Comparison of ENCODE assay signal across 8 mouse cellular contexts in genomic region chr17:7074494-7074893, GRCm38 (mm10). TPM values are rescaled to one million over a fixed set of nuclear protein-coding genes. Genes with fewer than 3 reads are reported as not detected.
DNase-seq lines count a peak whose midpoint lies in the region; ATAC-seq and TF ChIP-seq lines count a peak whose summit lies in the region.
"Not testable (repeated sequence)": the region's sequence is repeated elsewhere in the genome, so short reads cannot be mapped to it uniquely, and the experiment has no call there.

No protein-coding gene starts in this region.

- peak; percentile 36 for DNase-seq in R1 (ENCODE audit: low read depth, low spot score)
- peak; percentile 38 for DNase-seq in cerebellum, adult 9-11 months
- DNase-seq in forebrain, postnatal 0 days = peak; percentile 45
- peak; percentile 51 to 65 for DNase-seq in kidney, postnatal 4 days
- DNase-seq in lung, postnatal 0 days (ENCODE audit: low spot score) = peak; percentile 31
- DNase-seq in thymus, postnatal 4 days = peak; percentile 68

- H3K4me1 ChIP-seq in forebrain, postnatal 0 days (ENCODE audit: insufficient read depth); hindbrain, embryonic 12.5 days; lung, postnatal 0 days (ENCODE audit: insufficient read depth, low read depth, low read length); neural tube, embryonic 13.5 days (replicated peaks): not testable (repeated sequence)

- not testable (repeated sequence) for H3K9ac ChIP-seq in forebrain, postnatal 0 days; hindbrain, embryonic 12.5 days; lung, postnatal 0 days (replicated peaks; ENCODE audit: low read depth); neural tube, embryonic 13.5 days

- ATAC-seq in forebrain, postnatal 0 days = peak; percentile 58; the same call in 1 of the 2 replicates
- peak; percentile 55 for ATAC-seq in hindbrain, embryonic 12.5 days (ENCODE audit: low FRiP score)
- peak; percentile 68 for ATAC-seq in lung, postnatal 0 days
- peak; percentile 60 for ATAC-seq in neural tube, embryonic 13.5 days (ENCODE audit: low read depth)

- peak; percentile 73 for TF ChIP-seq CTCF in forebrain, postnatal 0 days (IDR thresholded peaks at IDR 0.05; ENCODE audit: low read depth)
- peak; percentile 69 for TF ChIP-seq CTCF in lung, postnatal 0 days (IDR thresholded peaks at IDR 0.05)

- not testable (repeated sequence) for TF ChIP-seq EP300 in lung, postnatal 0 days (IDR thresholded peaks at IDR 0.05)

- H3K4me3 ChIP-seq in forebrain, postnatal 0 days (ENCODE audit: low read depth, low read length); hindbrain, embryonic 12.5 days; lung, postnatal 0 days (ENCODE audit: low read depth, low read length); neural tube, embryonic 13.5 days: not testable (repeated sequence)

- H3K27ac ChIP-seq in forebrain, postnatal 0 days (ENCODE audit: low read depth, low read length); hindbrain, embryonic 12.5 days; lung, postnatal 0 days (ENCODE audit: low read length); neural tube, embryonic 13.5 days (replicated peaks): not testable (repeated sequence)

- H3K4me2 ChIP-seq in forebrain, postnatal 0 days (ENCODE audit: low read depth); hindbrain, embryonic 12.5 days (replicated peaks); lung, postnatal 0 days (replicated peaks; ENCODE audit: low read depth, low read length); neural tube, embryonic 13.5 days: not testable (repeated sequence)

- not testable (repeated sequence) for H3K27me3 ChIP-seq in forebrain, postnatal 0 days (ENCODE audit: insufficient read depth, low read length); hindbrain, embryonic 12.5 days; lung, postnatal 0 days (replicated peaks; ENCODE audit: insufficient read depth, low read length); neural tube, embryonic 13.5 days

- not testable (repeated sequence) for H3K36me3 ChIP-seq in forebrain, postnatal 0 days (ENCODE audit: insufficient read depth); hindbrain, embryonic 12.5 days; lung, postnatal 0 days (ENCODE audit: insufficient read depth, low read length); neural tube, embryonic 13.5 days

- 34% methylated on average over 3 of the region's 3 CpGs for WGBS in forebrain, postnatal 0 days
- WGBS in hindbrain, embryonic 12.5 days = 55% methylated on average over 3 of the region's 3 CpGs
- 27% methylated on average over 2 of the region's 3 CpGs for WGBS in lung, postnatal 0 days
- 56% methylated on average over 3 of the region's 3 CpGs for WGBS in neural tube, embryonic 13.5 days

- H3K9me3 ChIP-seq in forebrain, postnatal 0 days (ENCODE audit: low read length); hindbrain, embryonic 12.5 days (replicated peaks); lung, postnatal 0 days (ENCODE audit: low read length); neural tube, embryonic 13.5 days: not testable (repeated sequence)

RNA-seq across cellular contexts. Expression of gene Gm1604a, which starts 49.1 kb away (rescaled TPM):
- not detected in 2 replicates for total RNA-seq in forebrain, postnatal 0 days (2014; rRNA removed)
- 0.29 and 0.57 TPM in 2 replicates for polyA plus RNA-seq in forebrain, postnatal 0 days (2015; fragmentation: Nextera tagmentation; extraction: Ambion mirVana)
- polyA plus RNA-seq in hindbrain, embryonic 12.5 days (2016; fragmentation: Nextera tagmentation; extraction: Ambion mirVana) = not detected in 2 replicates
- polyA plus RNA-seq in lung, postnatal 0 days (2015; fragmentation: Nextera tagmentation; extraction: Ambion mirVana) = not detected in 2 replicates
- not detected in 2 replicates for polyA plus RNA-seq in neural tube, embryonic 13.5 days (2015; fragmentation: Nextera tagmentation; extraction: Ambion mirVana)
